Mouse (Mus musculus): ENCODE data around the gene Ccl17.

DNA sequence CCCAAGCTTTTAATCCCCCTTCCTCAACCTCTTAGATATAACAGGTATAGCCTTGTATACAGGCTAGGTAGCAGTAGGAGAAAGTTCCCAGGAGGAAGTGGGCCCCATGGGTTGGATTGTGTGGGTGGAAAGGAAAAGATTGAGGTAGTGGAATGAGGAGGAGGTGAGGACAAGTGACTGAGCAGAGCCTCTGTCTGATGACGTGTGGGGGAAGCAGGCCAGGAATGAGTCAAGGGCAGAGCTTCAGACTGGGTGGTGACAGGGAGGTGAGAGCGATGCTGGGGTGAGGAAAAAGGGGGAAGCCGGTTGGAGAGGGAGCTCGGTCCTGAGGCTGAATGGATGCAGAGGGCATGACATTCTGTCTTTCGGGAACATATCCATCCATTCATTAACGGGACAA is 6.7 kb upstream of the Ccl17 start:
- TF ChIP-seq CTCF (IDR thresholded peaks at IDR 0.05; ENCODE audit: borderline replicate concordance, extremely low read depth, insufficient read depth, insufficient read length): no peak
- no peak for TF ChIP-seq POLR2A (IDR thresholded peaks at IDR 0.05; ENCODE audit: borderline replicate concordance, extremely low read depth, insufficient read depth, insufficient read length, poor library complexity, severe bottlenecking)
